Mouse (Mus musculus): ENCODE data around the gene Tagln. TPM values are rescaled to one million over a fixed set of nuclear protein-coding genes. Genes with fewer than 3 reads are reported as not detected.
A peak's percentile ranks its signal among the peaks of the same experiment; 100 is the strongest.

Gene Tagln
- polyA plus RNA-seq, 1 experiment = 22.2 TPM

DNA sequence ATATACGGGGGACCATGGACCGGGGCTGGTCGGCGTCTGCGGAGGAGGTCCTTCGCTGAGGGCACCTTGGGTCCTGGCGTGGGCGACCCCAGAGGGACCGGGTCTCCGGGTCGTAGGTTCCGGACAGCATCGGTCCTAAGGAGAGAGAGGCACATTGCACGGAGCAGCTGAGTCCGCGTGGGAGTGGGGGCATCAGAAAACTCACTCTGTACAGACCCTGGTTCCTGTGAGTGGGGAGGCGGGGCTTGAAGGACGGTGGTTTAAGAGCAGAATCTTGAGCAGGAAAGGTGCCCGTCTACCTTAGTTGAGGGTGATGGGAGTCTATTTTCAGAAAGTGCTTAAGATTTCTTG is 28.8 kb downstream of the Tagln start:
- under 1% methylated on average over 19 of the region's 19 CpGs for WGBS
- no peak for TF ChIP-seq POLR2A (IDR thresholded peaks at IDR 0.05; ENCODE audit: borderline replicate concordance, control insufficient read depth, low read depth, low read length)
- TF ChIP-seq CTCF (IDR thresholded peaks at IDR 0.05; ENCODE audit: control insufficient read depth, insufficient read depth, low read length) = no peak
- peak overlapping the region; percentile 84 for H3K4me3 ChIP-seq (replicated peaks; ENCODE audit: control insufficient read depth, low read depth, low read length)

DNA sequence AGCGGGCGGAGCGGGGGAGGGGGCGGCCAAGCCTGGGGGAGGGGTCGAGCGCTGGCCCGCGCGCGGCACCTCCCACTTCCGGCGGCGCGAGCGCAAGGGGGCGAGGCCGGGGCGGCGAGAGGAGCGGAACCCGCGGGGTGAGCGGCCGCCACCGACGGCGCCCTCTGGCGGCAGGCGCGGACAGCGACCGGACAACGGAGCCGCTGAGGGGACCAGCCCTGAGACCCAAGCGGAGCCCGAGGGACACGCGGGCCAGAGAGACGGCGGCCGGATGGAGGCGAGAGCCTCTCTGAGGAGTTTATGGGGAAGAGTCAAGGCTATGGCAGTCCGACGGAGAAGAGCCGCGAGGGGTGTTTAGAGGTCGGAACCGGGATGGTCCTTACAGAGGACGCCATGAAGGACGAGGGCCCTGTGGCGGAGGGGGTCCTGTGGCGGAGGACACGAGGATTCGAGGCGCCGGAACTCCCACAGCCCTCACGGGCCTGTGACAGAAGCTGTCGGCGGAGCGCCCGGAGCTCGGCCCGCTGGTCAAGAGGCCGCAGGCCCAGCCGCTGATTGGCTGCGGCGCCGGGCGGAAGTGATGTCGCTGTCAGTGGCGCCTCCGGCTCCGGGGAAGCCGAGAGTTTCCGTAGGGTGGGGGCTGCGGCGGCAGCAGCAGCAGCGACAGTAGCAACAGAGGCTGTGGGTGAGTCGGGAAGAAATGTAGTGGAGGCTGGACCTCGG is 29.3 kb downstream of the Tagln start, which contains the start of the genes Pcsk7 and Rnf214:
Gene Pcsk7 (plus strand): TSS at position 143 of the 723 bp plus-strand sequence.
Gene Rnf214 (minus strand): TSS at position 557 of the 723 bp plus-strand sequence.
- Histone ChIP-seq H3K4me1 (ENCODE audit: control insufficient read depth, insufficient read depth, low read length) (peaks cover 3% of the 10 kb centered on the region), H3K4me3 (replicated peaks; ENCODE audit: control insufficient read depth, low read depth, low read length) (peak within 1 kb of the TSS; percentile 84), H3K27ac (ENCODE audit: control insufficient read depth, insufficient read depth, low read depth, low read length, poor library complexity) (peak within 1 kb of the TSS; percentile 99)
- TF ChIP-seq POLR2A (IDR thresholded peaks at IDR 0.05; ENCODE audit: borderline replicate concordance, control insufficient read depth, low read depth, low read length) (peak; percentile 85; the same call in 1 of the 2 replicates), CTCF (IDR thresholded peaks at IDR 0.05; ENCODE audit: control insufficient read depth, insufficient read depth, low read length) (peak; percentile 72)
- WGBS = under 1% methylated on average over 77 of the region's 80 CpGs

More for the DNA sequence above, 28.8 kb downstream of the Tagln start:
- peak overlapping the region; percentile 99 for H3K27ac ChIP-seq (ENCODE audit: control insufficient read depth, insufficient read depth, low read depth, low read length, poor library complexity)
- peaks cover 3% of the 10 kb centered on the region for H3K4me1 ChIP-seq (ENCODE audit: control insufficient read depth, insufficient read depth, low read length)

DNA sequence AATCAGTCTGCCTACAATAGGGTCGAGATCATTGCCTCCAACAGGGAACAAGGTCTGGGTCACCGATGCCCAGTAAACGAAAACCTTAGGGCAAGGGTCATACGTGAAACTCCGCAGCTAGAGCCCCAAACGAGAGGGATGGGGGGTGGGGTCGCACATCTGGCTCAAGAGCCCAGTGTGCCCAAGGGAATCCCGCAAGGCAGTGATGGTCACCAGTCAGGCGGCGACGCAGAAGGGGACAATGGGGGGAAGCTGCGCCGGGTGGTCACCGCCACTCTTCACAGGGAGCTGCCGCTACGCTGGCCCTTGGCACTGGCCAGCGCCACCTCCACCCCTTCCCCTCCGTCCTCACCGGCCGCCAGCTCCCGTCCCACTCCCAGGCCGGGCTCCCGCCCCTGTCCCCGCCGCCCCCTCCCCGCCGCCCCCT is 30.0 kb downstream of the Tagln start:
- no peak for TF ChIP-seq CTCF (IDR thresholded peaks at IDR 0.05; ENCODE audit: control insufficient read depth, insufficient read depth, low read length)
- TF ChIP-seq POLR2A (IDR thresholded peaks at IDR 0.05; ENCODE audit: borderline replicate concordance, control insufficient read depth, low read depth, low read length) = no peak
- peaks cover 3% of the 10 kb centered on the region for H3K4me1 ChIP-seq (ENCODE audit: control insufficient read depth, insufficient read depth, low read length)
- WGBS = 0% methylated on average over 21 of the region's 27 CpGs
- peak overlapping the region; percentile 84 for H3K4me3 ChIP-seq (replicated peaks; ENCODE audit: control insufficient read depth, low read depth, low read length)
- peak overlapping the region; percentile 56 for H3K27ac ChIP-seq (ENCODE audit: control insufficient read depth, insufficient read depth, low read depth, low read length, poor library complexity)

DNA sequence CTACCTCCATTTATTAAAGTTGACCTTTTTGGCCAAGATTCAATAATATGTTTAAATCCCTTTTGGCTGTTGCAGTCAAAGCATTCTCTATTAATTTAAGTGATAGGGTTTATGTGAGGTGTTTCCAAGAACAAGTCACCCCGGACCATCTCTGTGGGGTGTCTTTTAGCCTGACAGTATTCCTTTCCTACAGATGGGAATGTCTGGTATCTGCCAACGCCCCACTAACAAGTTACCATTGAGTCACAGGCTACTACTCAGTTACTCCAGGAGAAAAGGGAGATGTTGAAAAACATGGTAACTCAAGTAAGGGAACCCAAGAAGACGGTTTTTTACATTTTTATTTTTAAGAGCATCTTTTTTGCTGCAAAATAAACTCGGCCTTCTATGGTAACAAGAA is 30.7 kb downstream of the Tagln start:
- Histone ChIP-seq H3K27ac (ENCODE audit: control insufficient read depth, insufficient read depth, low read depth, low read length, poor library complexity) (no peak overlapping the region), H3K4me3 (replicated peaks; ENCODE audit: control insufficient read depth, low read depth, low read length) (no peak overlapping the region), H3K4me1 (ENCODE audit: control insufficient read depth, insufficient read depth, low read length) (peaks cover 3% of the 10 kb centered on the region)
- TF ChIP-seq POLR2A (IDR thresholded peaks at IDR 0.05; ENCODE audit: borderline replicate concordance, control insufficient read depth, low read depth, low read length) (no peak), CTCF (IDR thresholded peaks at IDR 0.05; ENCODE audit: control insufficient read depth, insufficient read depth, low read length) (no peak)
- WGBS = 70% methylated on average over 4 of the region's 4 CpGs

DNA sequence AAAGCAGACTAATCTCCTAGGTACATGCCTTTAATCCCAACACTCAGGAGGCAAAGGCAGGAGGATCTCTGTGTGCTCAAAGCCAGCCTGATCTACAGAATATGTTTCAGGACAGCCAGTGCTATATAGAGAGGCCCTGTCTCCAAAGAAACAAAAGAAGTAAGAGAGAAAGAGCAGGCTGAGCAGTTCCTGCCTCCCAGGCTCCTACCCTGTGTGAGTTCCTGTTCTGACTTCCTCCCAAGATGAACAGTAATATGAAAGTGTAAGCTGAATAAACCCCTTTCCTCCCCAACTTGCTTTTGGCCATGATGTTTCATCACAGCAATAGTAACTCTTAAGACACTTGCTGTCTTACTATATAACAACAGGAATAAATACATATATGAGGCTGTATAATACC is 42.2 kb downstream of the Tagln start:
- H3K27ac ChIP-seq (ENCODE audit: control insufficient read depth, insufficient read depth, low read depth, low read length, poor library complexity) = no peak overlapping the region; the same call in 1 of the 2 replicates
- H3K4me3 ChIP-seq (replicated peaks; ENCODE audit: control insufficient read depth, low read depth, low read length) = no peak overlapping the region
- H3K4me1 ChIP-seq (ENCODE audit: control insufficient read depth, insufficient read depth, low read length) = no peaks in the 10 kb centered on the region
- TF ChIP-seq CTCF (IDR thresholded peaks at IDR 0.05; ENCODE audit: control insufficient read depth, insufficient read depth, low read length) = no peak
- no peak for TF ChIP-seq POLR2A (IDR thresholded peaks at IDR 0.05; ENCODE audit: borderline replicate concordance, control insufficient read depth, low read depth, low read length)

Other genes with a start within 250 kb of the Tagln start
- 21.4 and 33.7 TPM in 2 replicates for gene Cep164, start 107.4 kb downstream of the Tagln start, polyA plus RNA-seq (2011; ENCODE audit: insufficient read depth, insufficient read length, low replicate concordance, missing spikeins)
- gene Bace1, start 97.5 kb downstream of the Tagln start, polyA plus RNA-seq (2011; ENCODE audit: insufficient read depth, insufficient read length, low replicate concordance, missing spikeins) = 4.9 and 5.3 TPM in 2 replicates
- 10.1 and 24.5 TPM in 2 replicates for gene Pcsk7, start 29.6 kb downstream of the Tagln start, polyA plus RNA-seq (2011; ENCODE audit: insufficient read depth, insufficient read length, low replicate concordance, missing spikeins)
- gene Rnf214, start 29.1 kb downstream of the Tagln start, polyA plus RNA-seq (2011; ENCODE audit: insufficient read depth, insufficient read length, low replicate concordance, missing spikeins) = 27.9 and 30.3 TPM in 2 replicates
- gene Sidt2, start 19.2 kb upstream of the Tagln start, polyA plus RNA-seq (2011; ENCODE audit: insufficient read depth, insufficient read length, low replicate concordance, missing spikeins) = 30.9 and 68.0 TPM in 2 replicates
- 14.6 and 25.6 TPM in 2 replicates for gene Pafah1b2, start 76.6 kb upstream of the Tagln start, polyA plus RNA-seq (2011; ENCODE audit: insufficient read depth, insufficient read length, low replicate concordance, missing spikeins)
- gene Sik3, start 76.8 kb upstream of the Tagln start, polyA plus RNA-seq (2011; ENCODE audit: insufficient read depth, insufficient read length, low replicate concordance, missing spikeins) = 9.2 and 19.0 TPM in 2 replicates

All from bone marrow, adult 2 months (tissue).